Comparison of ENCODE assay signal across 8 mouse cellular contexts in genomic region chr1:39720632-39721350, GRCm38 (mm10). TPM values are rescaled to one million over a fixed set of nuclear protein-coding genes. Genes with fewer than 3 reads are reported as not detected.
DNase-seq lines count a peak whose midpoint lies in the region; ATAC-seq and TF ChIP-seq lines count a peak whose summit lies in the region.

TSS of gene Rfx8 (minus strand) at chr1:39720997.

- H3K4me3 ChIP-seq in lung, embryonic 15.5 days, result peak within 1 kb of the TSS; percentile 50
- peak within 1 kb of the TSS; percentile 67 for H3K4me3 ChIP-seq in heart, embryonic 13.5 days
- peak within 1 kb of the TSS; percentile 9 to 44; a peak in 3 of 4 replicates for H3K4me3 ChIP-seq in liver, embryonic 14.5 days (ENCODE audit: insufficient read depth in 1 of 2, low read depth in 2 of 2, low read length in 2 of 2)
- H3K4me3 ChIP-seq in stomach, postnatal 0 days (ENCODE audit: low read depth, low read length), result peak within 1 kb of the TSS; percentile 50

- WGBS in lung, embryonic 15.5 days, result 3% methylated on average over 42 of the region's 42 CpGs
- 2% methylated on average over 42 of the region's 42 CpGs for WGBS in heart, embryonic 13.5 days
- 6% methylated on average over 42 of the region's 42 CpGs for WGBS in liver, embryonic 14.5 days (ENCODE audit: insufficient replicate concordance)
- WGBS in stomach, postnatal 0 days, result 6% methylated on average over 31 of the region's 42 CpGs

- peak within 1 kb of the TSS; percentile 42 for H3K9ac ChIP-seq in lung, embryonic 15.5 days
- H3K9ac ChIP-seq in heart, embryonic 13.5 days, result peak within 1 kb of the TSS; percentile 87
- peak within 1 kb of the TSS; percentile 7; the same call in 1 of the 2 replicates for H3K9ac ChIP-seq in liver, embryonic 14.5 days (replicated peaks)
- peak within 1 kb of the TSS; percentile 63 for H3K9ac ChIP-seq in stomach, postnatal 0 days (ENCODE audit: low read length)

- H3K36me3 ChIP-seq in lung, embryonic 15.5 days, result no peaks in the 10 kb centered on the region
- H3K36me3 ChIP-seq in heart, embryonic 13.5 days, result no peaks in the 10 kb centered on the region
- H3K36me3 ChIP-seq in liver, embryonic 14.5 days (replicated peaks; ENCODE audit: control insufficient read depth, insufficient read depth, low read depth), result no peaks in the 10 kb centered on the region
- H3K36me3 ChIP-seq in stomach, postnatal 0 days (ENCODE audit: control insufficient read depth, insufficient read depth, low read length), result no peaks in the 10 kb centered on the region

- DNase-seq in lung, adult 18-20 months, result no peak
- peak; percentile 28 for DNase-seq in cerebellum, adult 9-11 months
- no peak for DNase-seq in liver, embryonic 14.5 days (ENCODE audit: low read depth in 3 of 3, low spot score in 3 of 3)
- peak; percentile 31 for DNase-seq in stomach, postnatal 0 days (ENCODE audit: low spot score)
- no peak for DNase-seq in layer of hippocampus, adult 9-11 months

- no peak for TF ChIP-seq EP300 in liver, embryonic 14.5 days (IDR thresholded peaks at IDR 0.05; ENCODE audit: low read depth)
- no peak for TF ChIP-seq EP300 in stomach, postnatal 0 days (optimal IDR thresholded peaks at IDR 0.05)

- H3K9me3 ChIP-seq in lung, embryonic 15.5 days, result no peaks in the 10 kb centered on the region
- H3K9me3 ChIP-seq in heart, embryonic 13.5 days, result no peaks in the 10 kb centered on the region
- no peaks in the 10 kb centered on the region for H3K9me3 ChIP-seq in liver, embryonic 14.5 days (ENCODE audit: control insufficient read depth, low read length)
- H3K9me3 ChIP-seq in stomach, postnatal 0 days (ENCODE audit: control insufficient read depth, low read length), result no peaks in the 10 kb centered on the region

- peak within 1 kb of the TSS; percentile 67 for H3K27ac ChIP-seq in lung, embryonic 15.5 days
- peak within 1 kb of the TSS; percentile 74 for H3K27ac ChIP-seq in heart, embryonic 13.5 days (replicated peaks)
- H3K27ac ChIP-seq in liver, embryonic 14.5 days, result no peak within 1 kb of the TSS
- no peak within 1 kb of the TSS; the same call in 1 of the 2 replicates for H3K27ac ChIP-seq in stomach, postnatal 0 days (replicated peaks)

- peak; percentile 80 for ATAC-seq in lung, embryonic 15.5 days (ENCODE audit: borderline replicate concordance, extremely low read depth, low FRiP score, low TSS enrichment)
- ATAC-seq in heart, embryonic 13.5 days (ENCODE audit: extremely low read depth, insufficient number of reproducible peaks, low FRiP score, low TSS enrichment), result peak; percentile 58
- no peak for ATAC-seq in liver, embryonic 14.5 days (ENCODE audit: insufficient read depth)
- 0 out of 2 replicates have a peak, but pooled peaks have one; percentile 45 for ATAC-seq in stomach, postnatal 0 days (ENCODE audit: low FRiP score, low TSS enrichment)
- ATAC-seq in monocyte, adult 5-6 weeks (replicated peaks; ENCODE audit: insufficient number of reproducible peaks, low FRiP score, low TSS enrichment, poor library complexity, severe bottlenecking), result no peak

- no peaks in the 10 kb centered on the region for H3K27me3 ChIP-seq in lung, embryonic 15.5 days
- H3K27me3 ChIP-seq in heart, embryonic 13.5 days (replicated peaks), result no peaks in the 10 kb centered on the region
- H3K27me3 ChIP-seq in liver, embryonic 14.5 days (ENCODE audit: control insufficient read depth, insufficient read depth, low read length), result no peaks in the 10 kb centered on the region
- no peaks in the 10 kb centered on the region for H3K27me3 ChIP-seq in stomach, postnatal 0 days (ENCODE audit: control insufficient read depth, insufficient read depth, low read length)

- 0 out of 2 replicates have a peak, but pooled peaks have one; percentile 6 for TF ChIP-seq CTCF in liver, embryonic 14.5 days (IDR thresholded peaks at IDR 0.05; ENCODE audit: low read depth)
- peak; percentile 21; the same call in 1 of the 2 replicates for TF ChIP-seq CTCF in stomach, postnatal 0 days (IDR thresholded peaks at IDR 0.05; ENCODE audit: low read depth)

- peaks cover 26% of the 10 kb centered on the region for H3K4me1 ChIP-seq in lung, embryonic 15.5 days
- H3K4me1 ChIP-seq in heart, embryonic 13.5 days, result peaks cover 31% of the 10 kb centered on the region
- peaks cover 0 to 3% of the 10 kb centered on the region in 2 experiments; a peak in 1 of 4 replicates for H3K4me1 ChIP-seq in liver, embryonic 14.5 days (replicated peaks; ENCODE audit: control insufficient read depth in 2 of 2, insufficient read depth in 2 of 2, low read length in 1 of 2)
- H3K4me1 ChIP-seq in stomach, postnatal 0 days (replicated peaks; ENCODE audit: control insufficient read depth, insufficient read depth), result no peaks in the 10 kb centered on the region

- peak within 1 kb of the TSS; percentile 91 for H3K4me2 ChIP-seq in lung, embryonic 15.5 days
- H3K4me2 ChIP-seq in heart, embryonic 13.5 days, result peak within 1 kb of the TSS; percentile 89
- peak within 1 kb of the TSS; percentile 62 for H3K4me2 ChIP-seq in liver, embryonic 14.5 days (ENCODE audit: low read depth)
- H3K4me2 ChIP-seq in stomach, postnatal 0 days (replicated peaks; ENCODE audit: low read depth), result peak within 1 kb of the TSS; percentile 87

RNA-seq across cellular contexts. Expression of gene Rfx8, which starts in this region (rescaled TPM):
- polyA plus RNA-seq in lung, embryonic 15.5 days (2015; fragmentation: Nextera tagmentation; extraction: Ambion mirVana), result 0.58 and 0.67 TPM in 2 replicates
- 0.59 and 0.67 TPM in 2 replicates for polyA plus RNA-seq in heart, embryonic 13.5 days (2015; fragmentation: Nextera tagmentation; extraction: Ambion mirVana)
- polyA plus RNA-seq in liver, embryonic 14.5 days (2012; rRNA removed), result 0.02 and 0.04 TPM in 2 replicates
- polyA plus RNA-seq in liver, embryonic 14.5 days (2014; fragmentation: Nextera tagmentation; extraction: Ambion mirVana), result not detected in 2 replicates
- polyA plus RNA-seq in stomach, postnatal 0 days (2015; fragmentation: Nextera tagmentation; extraction: Ambion mirVana), result 0.06 and 0.21 TPM in 2 replicates
- 0.67 TPM in 1 of 3 replicates, not detected in the others for total RNA-seq in monocyte, adult 5-6 weeks (2017)

Comparison
In these comparisons a context has a peak if more than half of its experiments do, and no peak if none do; other contexts are left out.
1. Peak in ATAC-seq, H3K4me3 ChIP-seq, H3K27ac ChIP-seq, H3K9ac ChIP-seq and H3K4me2 ChIP-seq in lung, embryonic 15.5 days; RNA of the gene not detected or under 1 TPM.
2. Peak in ATAC-seq, H3K4me3 ChIP-seq, H3K27ac ChIP-seq, H3K9ac ChIP-seq and H3K4me2 ChIP-seq in heart, embryonic 13.5 days; RNA of the gene not detected or under 1 TPM.
3. Peak in DNase-seq, ATAC-seq, H3K4me3 ChIP-seq, H3K9ac ChIP-seq and H3K4me2 ChIP-seq in stomach, postnatal 0 days; RNA of the gene not detected or under 1 TPM.
4. H3K9ac ChIP-seq: peak in every context shown above with its lines; median percentile 87 in heart, embryonic 13.5 days; 63 in stomach, postnatal 0 days; 42 in lung, embryonic 15.5 days; 7 in liver, embryonic 14.5 days.